22 mouse cellular contexts compared by ENCODE assay signal in the genomic region with DNA sequence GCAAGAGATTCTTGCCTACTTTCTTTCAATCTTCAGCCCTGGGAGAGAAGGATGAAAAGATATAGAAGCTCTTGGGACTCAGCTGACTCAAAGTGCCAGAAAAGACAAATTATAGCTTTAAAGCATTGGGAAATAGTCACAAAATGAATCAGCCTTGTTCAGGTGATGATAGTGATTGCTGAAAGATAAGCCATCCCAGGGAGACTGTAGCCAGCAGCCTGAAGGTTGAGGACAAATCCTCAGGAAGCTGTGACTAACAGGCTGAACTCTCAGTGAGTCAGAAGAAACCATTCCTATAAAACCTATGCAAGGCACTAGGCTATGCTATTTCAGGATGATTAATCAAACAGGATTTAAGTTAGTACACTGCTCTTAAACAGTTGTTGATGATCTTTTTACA.
"Had no signal": no experiment of that assay in that cellular context is flagged by ENCODE, and none has a peak within 500 bp of the region (broad histone marks: within the 10 kb centered on the region; RNA-seq: fewer than 3 reads in every experiment).

No protein-coding gene starts in this region.

- H3K9ac ChIP-seq: limb, embryonic 13.5 days; liver, embryonic 12.5 days; liver, embryonic 15.5 days; lung, embryonic 15.5 days; neural tube, embryonic 12.5 days; neural tube, embryonic 15.5 days had no signal

- H3K27me3 ChIP-seq: limb, embryonic 13.5 days; liver, embryonic 12.5 days; liver, embryonic 15.5 days; lung, embryonic 15.5 days; neural tube, embryonic 12.5 days; neural tube, embryonic 15.5 days had no signal

- H3K9me3 ChIP-seq: limb, embryonic 10.5 days; limb, embryonic 13.5 days; liver, embryonic 12.5 days; liver, embryonic 15.5 days; lung, embryonic 15.5 days; neural tube, embryonic 12.5 days; neural tube, embryonic 15.5 days had no signal

- H3K27ac ChIP-seq: limb, embryonic 10.5 days; limb, embryonic 13.5 days; liver, embryonic 12.5 days; liver, embryonic 15.5 days; lung, embryonic 15.5 days; neural tube, embryonic 12.5 days; neural tube, embryonic 15.5 days; stomach, postnatal 0 days had no signal

- H3K4me1 ChIP-seq: limb, embryonic 10.5 days; limb, embryonic 13.5 days; liver, embryonic 12.5 days; liver, embryonic 15.5 days; lung, embryonic 15.5 days; neural tube, embryonic 12.5 days; neural tube, embryonic 15.5 days had no signal

- DNase-seq: kidney, adult 9 months; kidney, postnatal 14 days; kidney, postnatal 4 days; liver; lung, adult 18-20 months; lung, postnatal 14 days; lung, postnatal 4 days; midbrain, embryonic 14.5 days; right cerebral cortex, adult 18-20 months; right cerebral cortex, postnatal 14 days; right cerebral cortex, postnatal 4 days; thymus, adult 2 months; thymus, postnatal 14 days had no signal

- H3K36me3 ChIP-seq: limb, embryonic 10.5 days; limb, embryonic 13.5 days; liver, embryonic 12.5 days; liver, embryonic 15.5 days; lung, embryonic 15.5 days; neural tube, embryonic 12.5 days; neural tube, embryonic 15.5 days had no signal

- H3K4me3 ChIP-seq: limb, embryonic 10.5 days; limb, embryonic 13.5 days; liver, embryonic 12.5 days; liver, embryonic 15.5 days; lung, embryonic 15.5 days; neural tube, embryonic 12.5 days; neural tube, embryonic 15.5 days had no signal

- H3K4me2 ChIP-seq: limb, embryonic 13.5 days; liver, embryonic 12.5 days; liver, embryonic 15.5 days; lung, embryonic 15.5 days; midbrain, embryonic 11.5 days; neural tube, embryonic 12.5 days; neural tube, embryonic 15.5 days had no signal

- ATAC-seq: liver, embryonic 12.5 days had no signal
